8 mouse cellular contexts compared by ENCODE assay signal in genomic region chr1:152536416-152537018, GRCm38 (mm10).
A peak's percentile ranks its signal among the peaks of the same experiment; 100 is the strongest.
DNase-seq lines count a peak whose midpoint lies in the region; ATAC-seq and TF ChIP-seq lines count a peak whose summit lies in the region.
"Had no signal": no experiment of that assay in that cellular context is flagged by ENCODE, and none has a peak within 500 bp of the region (broad histone marks: within the 10 kb centered on the region; RNA-seq: fewer than 3 reads in every experiment).

No protein-coding gene starts in this region.

- H3K9ac ChIP-seq in kidney, embryonic 14.5 days (ENCODE audit: low read depth, low read length), result no peak overlapping the region

- peak overlapping the region; percentile 5; the same call in 1 of the 2 replicates for H3K27ac ChIP-seq in kidney, adult 2 months (ENCODE audit: insufficient read depth, low read depth, low read length)
- no peak overlapping the region for H3K27ac ChIP-seq in kidney, embryonic 14.5 days (ENCODE audit: low read depth, low read length)
- H3K27ac ChIP-seq: left cerebral cortex, adult 2 months had no signal

- 39% methylated on average over 16 of the region's 16 CpGs for WGBS in kidney, adult 2 months
- 40% methylated on average over 16 of the region's 16 CpGs for WGBS in kidney, embryonic 14.5 days

- H3K4me3 ChIP-seq in kidney, adult 2 months (ENCODE audit: insufficient read depth, low read depth, low read length), result no peak overlapping the region
- no peak overlapping the region for H3K4me3 ChIP-seq in kidney, embryonic 14.5 days (ENCODE audit: low read length)
- H3K4me3 ChIP-seq: left cerebral cortex, adult 2 months had no signal

- no peak for TF ChIP-seq POLR2A in kidney, adult 2 months (IDR thresholded peaks at IDR 0.05; ENCODE audit: low read depth, low read length)

- ATAC-seq in kidney, embryonic 14.5 days (ENCODE audit: low FRiP score, low TSS enrichment), result no peak

- DNase-seq in kidney, adult 2 months, result peak; percentile 73
- DNase-seq in MN1 (ENCODE audit: low spot score), result peak; percentile 91
- peak; percentile 64 for DNase-seq in adrenal gland, postnatal 10 days
- DNase-seq in kidney, postnatal 36 days, result peak; percentile 54 to 57
- DNase-seq in cerebellum, adult 11 months, result no peak
- DNase-seq in testis, postnatal 14 days (ENCODE audit: low spot score), result no peak

- H3K4me2 ChIP-seq in kidney, embryonic 14.5 days (replicated peaks; ENCODE audit: low read depth, low read length), result no peak overlapping the region

- TF ChIP-seq CTCF in kidney, adult 2 months (conservative IDR thresholded peaks at IDR 0.05; ENCODE audit: insufficient read depth, insufficient read length, low read depth, low read length), result no peak

- peaks cover 13% of the 10 kb centered on the region for H3K36me3 ChIP-seq in kidney, adult 2 months (ENCODE audit: control insufficient read depth, insufficient read depth, low read length)
- peaks cover 39% of the 10 kb centered on the region for H3K36me3 ChIP-seq in kidney, embryonic 14.5 days (ENCODE audit: control insufficient read depth, insufficient read depth, low read length)

- H3K9me3 ChIP-seq in kidney, embryonic 14.5 days (ENCODE audit: control insufficient read depth, low read length), result no peaks in the 10 kb centered on the region

- no peaks in the 10 kb centered on the region for H3K27me3 ChIP-seq in kidney, adult 2 months (replicated peaks; ENCODE audit: control insufficient read depth, insufficient read depth, low read length)
- no peaks in the 10 kb centered on the region for H3K27me3 ChIP-seq in kidney, embryonic 14.5 days (ENCODE audit: control insufficient read depth, insufficient read depth, low read length)

- peaks cover 20% of the 10 kb centered on the region; the same call in 1 of the 2 replicates for H3K4me1 ChIP-seq in kidney, adult 2 months (ENCODE audit: control insufficient read depth, insufficient read depth, low read length)
- H3K4me1 ChIP-seq in kidney, embryonic 14.5 days (ENCODE audit: control insufficient read depth, insufficient read depth, low read length), result peaks cover 18% of the 10 kb centered on the region; the same call in 1 of the 2 replicates

Comparison
In these comparisons a context has a peak if more than half of its experiments do, and no peak if none do; other contexts are left out.
1. DNase-seq: peak in kidney, adult 2 months (single experiment), MN1 (single experiment), adrenal gland, postnatal 10 days (single experiment) and kidney, postnatal 36 days (2 of 2); none in cerebellum, adult 11 months (single experiment) and testis, postnatal 14 days (single experiment).